Mouse (Mus musculus) right cerebral cortex, adult 2 months (tissue): ENCODE measurements around the gene Serping1.

Experiments used
- DNase-seq, 2 experiments: peaks; one replicate each; pipeline ENCODE4 v3.0.0; 2021 to 2022; ENCODE audit warnings: low spot score in 2 of 2

The Serping1 gene

GRCm38 (mm10) chr2:84779210-84779609 is 4.0 kb upstream of the Serping1 start:
- DNase-seq = no peak

GRCm38 (mm10) chr2:84777706-84778105 is 2.5 kb upstream of the Serping1 start:
- DNase-seq = no peak

GRCm38 (mm10) chr2:84775665-84776064 is 421 bp upstream of the Serping1 start:
- no peak for DNase-seq

- DNase-seq = no peak
Observed at GRCm38 (mm10) chr2:84774751-84775150, 493 bp downstream of the Serping1 start.

- no peak for DNase-seq
Observed at GRCm38 (mm10) chr2:84773195-84773594, 2.0 kb downstream of the Serping1 start.

- DNase-seq = no peak
Observed at GRCm38 (mm10) chr2:84772454-84772853, 2.8 kb downstream of the Serping1 start.

- no peak for DNase-seq
Observed at GRCm38 (mm10) chr2:84770501-84770900, 4.7 kb downstream of the Serping1 start.

GRCm38 (mm10) chr2:84762818-84763217 is 12.4 kb downstream of the Serping1 start:
- no peak for DNase-seq

- DNase-seq = no peak
Observed at GRCm38 (mm10) chr2:84762295-84762694, 12.9 kb downstream of the Serping1 start.

GRCm38 (mm10) chr2:84761840-84762239 is 13.4 kb downstream of the Serping1 start:
- no peak for DNase-seq

- DNase-seq = no peak
Observed at GRCm38 (mm10) chr2:84761309-84761708, 13.9 kb downstream of the Serping1 start.

- DNase-seq = no peak
Observed at GRCm38 (mm10) chr2:84760777-84761176, 14.5 kb downstream of the Serping1 start.

GRCm38 (mm10) chr2:84758542-84759127 is 16.6 kb downstream of the Serping1 start:
- peak in 1 of 2 experiments; percentile 37 for DNase-seq

- no peak for DNase-seq
Observed at GRCm38 (mm10) chr2:84757026-84757682, 18.1 kb downstream of the Serping1 start.

GRCm38 (mm10) chr2:84756245-84756644 is 19.0 kb downstream of the Serping1 start:
- no peak for DNase-seq

- DNase-seq = no peak
Observed at GRCm38 (mm10) chr2:84750115-84750514, 25.1 kb downstream of the Serping1 start.

GRCm38 (mm10) chr2:84744126-84744525 is 31.1 kb downstream of the Serping1 start:
- no peak for DNase-seq

- peak; percentile 59 to 61 for DNase-seq
Observed at GRCm38 (mm10) chr2:84743561-84743960, 31.7 kb downstream of the Serping1 start, which contains the start of gene Gm19426. Gene Gm19426 (minus strand): TSS chr2:84743655.

GRCm38 (mm10) chr2:84742451-84743283 is 32.6 kb downstream of the Serping1 start:
- DNase-seq = peak in 1 of 2 experiments; percentile 13

GRCm38 (mm10) chr2:84741841-84742450 is 33.3 kb downstream of the Serping1 start:
- DNase-seq = no peak

GRCm38 (mm10) chr2:84740608-84741333 is 34.5 kb downstream of the Serping1 start:
- DNase-seq = peak in 1 of 2 experiments; percentile 21
